Mouse (Mus musculus): ENCODE measurements around the gene Zc3h12a. TPM values are rescaled to one million over a fixed set of nuclear protein-coding genes. Genes with fewer than 3 reads are reported as not detected.

Gene Zc3h12a
- polyA plus RNA-seq, 1 experiment, result 0.85 TPM

DNA sequence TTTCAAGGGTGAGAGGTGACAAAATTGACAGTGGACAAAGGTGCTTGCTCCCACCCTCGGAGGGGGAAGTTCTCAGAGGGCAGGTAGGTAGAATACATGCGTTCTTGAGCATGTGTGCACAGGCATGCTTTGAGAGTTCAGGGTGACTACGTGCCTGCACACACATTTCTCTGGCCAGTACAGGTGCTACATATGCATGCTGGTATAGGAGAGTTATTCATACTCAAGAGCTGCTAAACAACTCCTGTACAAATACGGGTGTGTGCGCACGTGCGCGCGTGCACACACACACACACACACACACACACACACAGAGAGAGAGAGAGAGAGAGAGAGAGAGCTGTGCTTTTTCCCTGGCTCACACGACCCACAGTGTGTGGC, 33.3 kb upstream of the Zc3h12a start:
- TF ChIP-seq CTCF (IDR thresholded peaks at IDR 0.05; ENCODE audit: borderline replicate concordance, extremely low read depth, insufficient read depth, insufficient read length) (no peak), POLR2A (IDR thresholded peaks at IDR 0.05; ENCODE audit: borderline replicate concordance, extremely low read depth, insufficient read depth, insufficient read length, poor library complexity, severe bottlenecking) (no peak)
- DNase-seq (ENCODE audit: low read depth), result no peak

DNA sequence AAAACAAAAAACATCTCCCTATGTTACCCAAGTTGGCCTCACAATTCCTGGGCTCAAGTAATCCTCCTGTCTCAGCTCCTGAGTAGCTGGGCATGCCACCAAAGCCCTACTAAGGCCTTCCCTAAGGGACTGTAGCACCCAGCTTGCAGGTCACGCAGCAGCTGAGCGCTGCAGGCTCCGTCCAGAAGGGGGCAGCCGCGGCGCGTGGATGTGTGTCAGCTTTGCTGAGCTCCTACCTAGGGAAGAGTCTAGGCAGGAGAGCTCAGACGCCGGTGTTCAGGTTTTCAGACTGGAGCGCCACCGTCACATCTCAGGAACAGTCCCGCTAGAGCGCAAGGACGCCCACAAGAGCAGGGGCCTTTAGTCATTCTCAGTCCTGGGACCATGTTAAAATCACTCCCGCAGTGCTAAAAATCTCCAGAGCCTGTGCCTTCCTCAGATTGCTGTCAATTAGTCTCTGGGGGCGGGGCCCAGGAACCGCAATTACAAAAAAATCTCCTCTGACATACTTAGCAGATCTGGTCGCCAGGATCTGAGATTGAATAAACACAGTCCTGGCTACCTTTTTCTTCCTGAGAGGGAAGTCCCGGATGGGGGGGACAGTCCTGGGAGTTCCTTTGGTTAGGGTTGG, 32.8 kb upstream of the Zc3h12a start:
- TF ChIP-seq POLR2A (IDR thresholded peaks at IDR 0.05; ENCODE audit: borderline replicate concordance, extremely low read depth, insufficient read depth, insufficient read length, poor library complexity, severe bottlenecking) (no peak), CTCF (IDR thresholded peaks at IDR 0.05; ENCODE audit: borderline replicate concordance, extremely low read depth, insufficient read depth, insufficient read length) (peak; percentile 97)
- peak; percentile 94 for DNase-seq (ENCODE audit: low read depth)

DNA sequence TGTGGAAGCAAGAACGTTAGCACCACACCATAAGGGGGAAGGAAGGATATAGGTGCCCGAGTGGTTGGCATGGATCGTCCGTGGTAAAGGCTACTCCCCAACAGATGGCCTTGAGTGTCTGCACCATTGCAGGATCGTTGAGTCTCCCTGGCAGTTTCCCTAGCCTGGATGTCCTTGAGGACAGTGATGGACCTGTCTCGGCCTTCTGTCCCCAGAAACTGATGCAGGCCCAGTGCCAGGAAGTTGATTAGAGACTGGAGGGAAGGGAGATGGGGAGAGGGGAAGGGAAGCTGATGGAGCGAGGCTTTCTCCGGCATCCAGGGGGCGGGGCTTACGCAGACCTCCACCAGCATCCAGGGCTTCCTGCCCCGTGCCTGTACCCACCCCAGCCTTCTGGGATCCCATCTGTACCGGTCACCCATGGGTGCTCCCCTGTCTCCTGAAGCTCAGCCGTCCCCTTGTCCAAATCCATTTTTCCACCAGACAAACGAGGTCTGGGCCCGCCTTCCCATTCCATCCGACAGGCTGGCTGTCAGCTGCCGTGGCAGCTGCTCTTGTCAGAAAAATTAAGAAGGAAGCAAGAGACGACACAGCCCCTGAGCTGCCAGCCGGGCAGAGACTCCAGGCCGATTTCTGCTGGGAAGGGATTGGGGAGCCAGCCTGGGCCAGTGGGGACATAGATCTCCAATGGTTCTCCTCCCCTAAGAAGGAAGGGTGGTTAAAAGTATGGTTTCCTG, 31.1 kb upstream of the Zc3h12a start:
- peak; percentile 66 for DNase-seq (ENCODE audit: low read depth)

DNA sequence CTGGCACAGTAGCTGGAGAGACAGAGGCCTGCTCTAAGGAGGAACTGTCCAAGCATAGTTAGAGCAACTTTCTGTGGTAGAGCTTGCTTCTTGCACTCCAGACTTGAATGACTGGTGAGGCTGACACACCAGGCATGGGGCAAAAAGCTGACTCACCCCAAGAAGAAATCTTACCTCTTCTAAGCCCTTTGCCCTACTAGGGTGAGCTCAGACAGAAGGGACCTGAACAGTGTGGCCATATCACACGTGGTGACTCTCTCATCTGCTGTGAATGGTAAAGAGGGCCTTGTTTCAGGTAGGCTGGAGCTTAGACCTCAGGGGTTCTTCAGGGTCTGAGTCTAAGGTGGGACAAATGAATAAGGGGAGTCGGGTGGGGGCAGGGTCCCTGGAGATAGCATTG, 30.4 kb upstream of the Zc3h12a start:
- no peak for DNase-seq (ENCODE audit: low read depth)
- TF ChIP-seq POLR2A (IDR thresholded peaks at IDR 0.05; ENCODE audit: borderline replicate concordance, extremely low read depth, insufficient read depth, insufficient read length, poor library complexity, severe bottlenecking) (no peak), CTCF (IDR thresholded peaks at IDR 0.05; ENCODE audit: borderline replicate concordance, extremely low read depth, insufficient read depth, insufficient read length) (no peak)

More for the DNA sequence above, 31.1 kb upstream of the Zc3h12a start:
- TF ChIP-seq POLR2A (IDR thresholded peaks at IDR 0.05; ENCODE audit: borderline replicate concordance, extremely low read depth, insufficient read depth, insufficient read length, poor library complexity, severe bottlenecking) (no peak), CTCF (IDR thresholded peaks at IDR 0.05; ENCODE audit: borderline replicate concordance, extremely low read depth, insufficient read depth, insufficient read length) (no peak)

DNA sequence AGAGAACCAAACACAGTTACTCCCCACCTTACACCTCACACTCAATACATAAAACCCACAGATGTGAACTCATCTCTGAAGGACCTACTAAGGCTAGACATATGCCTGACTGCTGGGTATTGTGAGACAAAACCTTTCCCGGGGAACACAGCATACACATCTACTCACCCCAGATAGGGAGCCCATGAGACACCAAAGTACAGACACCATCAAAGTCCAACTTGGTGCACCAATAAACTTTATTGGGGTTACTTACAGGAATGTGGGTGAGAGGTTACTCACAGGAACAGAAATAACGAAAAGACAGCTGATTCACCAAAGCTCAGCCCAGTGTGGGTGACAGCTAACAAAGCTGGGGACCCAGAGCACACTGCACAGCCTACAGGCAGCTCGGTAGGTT, 29.7 kb upstream of the Zc3h12a start:
- no peak for DNase-seq (ENCODE audit: low read depth)
- TF ChIP-seq CTCF (IDR thresholded peaks at IDR 0.05; ENCODE audit: borderline replicate concordance, extremely low read depth, insufficient read depth, insufficient read length), result no peak
- no peak for TF ChIP-seq POLR2A (IDR thresholded peaks at IDR 0.05; ENCODE audit: borderline replicate concordance, extremely low read depth, insufficient read depth, insufficient read length, poor library complexity, severe bottlenecking)

DNA sequence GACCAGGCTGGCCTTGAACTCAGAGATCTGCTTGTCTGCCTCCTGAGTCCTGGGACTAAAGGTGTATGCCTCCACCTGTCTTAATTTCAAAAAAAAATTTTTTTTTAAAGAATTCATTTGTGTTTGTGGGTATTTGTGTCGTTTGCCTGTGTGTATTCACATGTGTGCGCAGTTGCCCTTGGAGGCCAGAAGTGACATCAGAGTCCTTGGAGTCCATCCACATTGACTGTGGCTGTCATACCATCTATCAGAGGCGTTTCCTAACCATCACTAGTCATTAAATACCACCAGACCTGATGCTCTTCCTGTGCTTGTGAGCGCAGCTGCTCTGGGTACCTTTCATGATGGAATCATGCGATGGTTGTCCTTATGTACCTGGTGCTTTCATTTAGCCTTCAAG, 28.0 kb upstream of the Zc3h12a start:
- TF ChIP-seq CTCF (IDR thresholded peaks at IDR 0.05; ENCODE audit: borderline replicate concordance, extremely low read depth, insufficient read depth, insufficient read length), result no peak
- no peak for TF ChIP-seq POLR2A (IDR thresholded peaks at IDR 0.05; ENCODE audit: borderline replicate concordance, extremely low read depth, insufficient read depth, insufficient read length, poor library complexity, severe bottlenecking)
- no peak for DNase-seq (ENCODE audit: low read depth)

DNA sequence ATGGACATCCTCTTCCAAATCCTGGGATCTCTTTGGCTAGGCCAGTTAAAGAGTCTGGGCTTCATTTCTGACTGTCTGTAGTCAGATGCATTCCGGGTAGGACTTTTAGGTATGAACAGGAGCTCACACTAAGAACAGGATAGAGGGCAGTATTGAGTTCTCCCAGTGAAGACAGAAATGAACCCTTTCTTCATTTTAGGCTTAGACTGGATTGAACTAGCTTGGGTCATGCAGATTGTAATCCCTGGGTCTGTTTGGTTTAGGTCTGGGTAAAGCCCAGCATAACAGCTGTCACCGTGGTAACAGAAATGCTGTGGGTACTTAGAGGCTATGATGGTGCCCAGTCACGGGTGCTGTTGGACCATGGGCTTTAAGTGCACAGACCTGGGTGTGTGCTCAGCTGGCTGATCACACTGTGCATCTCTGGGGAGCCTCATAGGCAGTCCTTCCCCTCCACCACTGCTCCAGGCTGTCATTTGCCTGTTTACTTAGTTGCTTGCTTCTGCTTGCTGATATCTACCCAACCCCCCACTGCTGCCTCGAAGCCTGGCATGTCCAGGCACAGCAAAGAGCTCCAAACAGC, 26.1 kb upstream of the Zc3h12a start:
- no peak for DNase-seq (ENCODE audit: low read depth)
- TF ChIP-seq CTCF (IDR thresholded peaks at IDR 0.05; ENCODE audit: borderline replicate concordance, extremely low read depth, insufficient read depth, insufficient read length) (no peak), POLR2A (IDR thresholded peaks at IDR 0.05; ENCODE audit: borderline replicate concordance, extremely low read depth, insufficient read depth, insufficient read length, poor library complexity, severe bottlenecking) (no peak)

DNA sequence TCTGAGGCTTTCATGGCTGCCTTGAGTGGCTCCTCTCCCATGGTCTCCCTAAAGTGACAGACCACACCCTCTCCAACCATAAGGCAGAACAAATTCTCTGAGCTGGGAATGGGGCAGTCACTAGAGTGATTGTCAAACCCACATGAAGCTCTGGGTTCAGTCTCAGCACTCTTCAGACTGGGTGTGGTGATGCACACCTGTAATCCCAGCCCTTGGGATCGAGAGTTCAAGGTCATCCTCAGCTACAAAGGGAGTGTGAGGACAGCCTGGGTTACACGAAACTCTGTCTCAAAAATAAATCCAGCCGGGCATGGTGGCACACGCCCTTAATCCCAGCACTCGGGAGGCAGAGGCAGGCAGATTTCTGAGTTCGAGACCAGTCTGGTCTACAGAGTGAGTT, 24.8 kb upstream of the Zc3h12a start:
- DNase-seq (ENCODE audit: low read depth), result no peak
- TF ChIP-seq CTCF (IDR thresholded peaks at IDR 0.05; ENCODE audit: borderline replicate concordance, extremely low read depth, insufficient read depth, insufficient read length) (no peak), POLR2A (IDR thresholded peaks at IDR 0.05; ENCODE audit: borderline replicate concordance, extremely low read depth, insufficient read depth, insufficient read length, poor library complexity, severe bottlenecking) (no peak)

DNA sequence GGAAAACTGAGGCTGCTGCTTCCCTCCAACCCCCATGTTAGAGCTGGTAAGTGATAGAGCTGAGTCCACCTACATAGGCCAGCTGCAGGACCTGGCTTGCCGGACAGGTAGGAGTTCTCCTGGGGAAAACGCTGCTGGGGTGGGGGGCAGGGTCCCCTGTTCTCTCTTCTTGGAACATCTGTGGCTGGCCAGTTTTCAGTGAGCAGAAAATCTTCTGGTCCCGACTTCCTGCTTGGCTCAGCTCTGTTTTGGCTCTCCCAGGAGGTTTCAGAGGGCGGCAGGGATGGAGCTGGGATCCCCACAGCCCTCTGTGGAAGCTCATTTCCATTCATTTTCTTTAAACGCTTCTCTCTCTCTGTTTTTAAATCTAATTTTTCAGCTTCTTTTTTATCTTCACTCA, 21.8 kb upstream of the Zc3h12a start:
- TF ChIP-seq POLR2A (IDR thresholded peaks at IDR 0.05; ENCODE audit: borderline replicate concordance, extremely low read depth, insufficient read depth, insufficient read length, poor library complexity, severe bottlenecking), result no peak
- TF ChIP-seq CTCF (IDR thresholded peaks at IDR 0.05; ENCODE audit: borderline replicate concordance, extremely low read depth, insufficient read depth, insufficient read length), result no peak
- no peak for DNase-seq (ENCODE audit: low read depth)

DNA sequence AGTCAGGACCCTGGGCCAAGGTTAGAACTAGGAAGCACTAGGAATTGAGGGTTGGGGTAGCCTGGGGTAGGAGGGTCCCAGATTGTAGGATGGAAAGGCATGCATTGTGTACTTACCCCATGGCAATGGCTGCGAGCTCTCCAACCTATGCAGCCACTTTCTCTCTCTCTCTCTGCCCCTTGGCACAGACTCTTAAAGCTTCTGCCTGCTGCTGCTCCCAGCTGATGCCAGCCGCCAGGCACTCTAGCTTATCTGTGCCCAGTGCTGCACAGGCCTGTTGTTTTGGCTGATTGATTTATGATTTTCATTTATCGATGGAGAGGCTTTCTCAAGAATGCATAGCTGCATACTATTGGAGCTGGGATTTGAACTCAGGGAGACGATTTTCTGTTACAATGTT, 20.3 kb upstream of the Zc3h12a start:
- DNase-seq (ENCODE audit: low read depth), result no peak
- TF ChIP-seq CTCF (IDR thresholded peaks at IDR 0.05; ENCODE audit: borderline replicate concordance, extremely low read depth, insufficient read depth, insufficient read length), result no peak

DNA sequence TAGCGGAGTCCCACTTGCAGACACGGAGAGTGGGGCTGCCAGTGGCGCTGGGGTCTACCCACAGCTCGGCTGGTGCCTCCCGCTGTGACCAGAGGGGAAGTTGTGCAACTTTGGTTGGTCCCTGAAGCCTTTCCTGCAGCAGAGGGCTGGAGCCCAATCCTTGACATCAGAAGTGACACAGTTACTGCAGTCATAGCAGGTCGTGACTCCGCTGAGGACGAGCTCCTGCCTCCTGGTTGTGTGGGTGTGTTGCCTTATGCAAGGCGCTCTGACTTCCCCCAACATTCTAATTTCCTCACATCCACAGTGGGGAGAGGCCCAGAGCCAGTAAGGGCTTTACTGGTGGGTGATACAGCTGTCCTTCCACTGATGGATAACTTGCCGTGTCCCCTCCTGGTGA, 17.6 kb upstream of the Zc3h12a start:
- DNase-seq (ENCODE audit: low read depth), result no peak
- TF ChIP-seq POLR2A (IDR thresholded peaks at IDR 0.05; ENCODE audit: borderline replicate concordance, extremely low read depth, insufficient read depth, insufficient read length, poor library complexity, severe bottlenecking), result no peak
- TF ChIP-seq CTCF (IDR thresholded peaks at IDR 0.05; ENCODE audit: borderline replicate concordance, extremely low read depth, insufficient read depth, insufficient read length), result no peak

DNA sequence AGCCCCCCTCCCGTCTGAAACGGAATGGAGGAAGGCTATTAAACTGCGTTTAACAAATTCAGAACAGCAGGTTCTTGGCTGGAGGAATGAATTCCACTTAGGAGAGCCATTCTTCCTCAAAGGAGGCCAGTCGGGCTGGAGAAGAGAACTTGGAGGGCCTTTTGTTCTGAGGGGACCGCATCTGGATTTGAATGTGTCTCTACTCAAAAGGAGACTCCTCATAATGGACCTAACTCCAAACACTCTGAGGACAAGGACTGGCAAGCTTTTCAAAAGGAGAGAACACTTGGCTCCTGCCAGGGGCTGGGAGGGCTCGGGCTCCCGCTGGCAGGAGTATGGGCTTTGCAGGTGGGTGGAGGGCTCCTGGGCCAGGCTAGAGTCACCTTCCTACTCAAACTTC, 17.0 kb upstream of the Zc3h12a start:
- no peak for TF ChIP-seq CTCF (IDR thresholded peaks at IDR 0.05; ENCODE audit: borderline replicate concordance, extremely low read depth, insufficient read depth, insufficient read length)
- TF ChIP-seq POLR2A (IDR thresholded peaks at IDR 0.05; ENCODE audit: borderline replicate concordance, extremely low read depth, insufficient read depth, insufficient read length, poor library complexity, severe bottlenecking), result no peak
- DNase-seq (ENCODE audit: low read depth), result peak; percentile 52
